Mouse (Mus musculus) stomach, adult 2 months (tissue): ENCODE measurements around the gene Nadk2. TPM values are rescaled to one million over a fixed set of nuclear protein-coding genes. Genes with fewer than 3 reads are reported as not detected.

Experiments
- polyA plus RNA-seq: library from polyadenylated mRNA; depleted of rRNA; stranded (reverse); fragments of >200 nt; gene quantifications from 2 replicates; pipeline ENCODE4 v1.2.3, GENCODE M21; 2012; rRNA removed

The Nadk2 gene
- 1.2 and 3.4 TPM in 2 replicates for polyA plus RNA-seq

DNA sequence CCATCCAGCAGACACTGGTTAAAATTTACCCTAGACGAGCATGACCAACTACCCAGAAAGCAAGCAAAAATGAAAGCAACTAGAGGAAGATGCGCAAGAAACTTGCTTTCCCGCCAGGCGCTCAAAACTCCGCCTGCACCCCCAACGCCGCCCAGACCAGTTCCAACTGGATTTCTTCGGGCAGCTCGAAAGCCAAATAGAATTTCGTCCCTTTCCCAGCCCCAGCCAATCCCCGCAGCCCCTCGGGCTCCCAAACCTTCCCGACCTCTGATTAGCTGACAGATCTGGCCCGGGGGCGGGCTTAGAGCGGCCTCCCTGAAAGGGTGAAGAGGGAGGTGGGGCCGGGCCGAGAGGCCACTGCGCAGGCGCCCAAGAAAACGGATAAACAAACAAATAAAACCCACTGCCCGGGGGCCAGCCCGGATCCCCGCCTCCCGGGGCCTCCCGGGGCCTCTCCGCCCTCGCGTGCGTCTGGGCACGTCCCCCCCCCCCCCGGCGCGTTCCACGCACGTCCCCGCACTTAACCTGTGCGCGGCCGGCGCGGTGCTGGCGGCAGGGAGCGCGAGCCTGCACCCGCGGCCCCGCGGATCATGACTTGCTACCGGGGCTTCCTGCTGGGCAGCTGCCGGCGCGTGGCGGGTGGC is at the start of gene Nadk2:
Gene Nadk2, plus strand, starts transcription at position 349 of the 644 bp plus-strand sequence.

DNA sequence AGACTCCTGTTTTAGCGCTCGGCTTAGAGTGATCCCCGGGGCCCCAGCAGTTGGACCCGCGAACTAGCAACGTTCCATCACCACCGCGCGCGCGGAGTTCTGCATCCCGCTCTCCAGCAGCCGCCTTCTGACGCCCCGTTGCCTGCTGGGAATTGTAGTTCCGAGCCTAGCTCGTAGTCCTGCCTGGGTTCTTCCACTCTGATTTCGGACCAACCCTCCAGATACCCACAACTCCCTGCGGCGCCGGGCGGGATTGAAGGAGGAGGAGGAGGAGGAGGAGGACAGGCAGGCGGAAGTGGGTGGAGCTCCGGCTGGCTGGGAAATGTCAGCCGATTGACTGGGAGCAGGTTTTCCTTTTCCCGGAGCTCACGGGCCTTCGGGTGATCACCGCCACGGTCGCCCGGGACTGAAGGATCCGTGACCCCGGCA is 69.2 kb downstream of the Nadk2 start, which contains the start of gene Lmbrd2:
Gene Lmbrd2, plus strand, starts transcription at position 299 of the 429 bp plus-strand sequence.

DNA sequence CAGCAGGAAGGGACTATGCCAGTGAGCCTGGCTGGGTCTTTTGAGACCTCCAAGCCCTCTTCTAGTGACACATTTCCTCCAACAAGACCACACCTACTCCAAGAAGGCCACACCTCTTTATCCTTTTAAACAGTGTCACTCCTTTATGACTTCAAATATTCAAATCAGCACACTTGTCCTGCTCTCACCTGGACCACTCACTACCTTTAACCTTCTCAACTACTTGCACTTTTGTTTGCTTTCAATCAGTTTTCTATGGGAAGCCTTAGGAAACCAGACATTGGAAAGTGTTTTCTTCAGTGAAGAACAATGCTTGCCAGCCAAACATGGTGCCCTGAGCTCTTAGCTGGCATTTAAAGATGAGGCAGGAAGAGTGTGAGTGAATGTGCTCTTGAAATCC is 84.3 kb downstream of the Nadk2 start, which contains the start of gene Skp2:
Gene Skp2, minus strand, starts transcription at position 101 of the 400 bp plus-strand sequence.

Other genes starting within 250 kb of the Nadk2 start
- gene Ranbp3l, start 103.3 kb upstream of the Nadk2 start, polyA plus RNA-seq, result 0.09 TPM in 1 of 2 replicates, not detected in the other
- gene Lmbrd2, start 69.3 kb downstream of the Nadk2 start, polyA plus RNA-seq, result 1.6 and 3.7 TPM in 2 replicates
- gene Skp2, start 84.2 kb downstream of the Nadk2 start, polyA plus RNA-seq, result 0.22 and 0.29 TPM in 2 replicates
- not detected in 2 replicates for gene Ugt3a1, start 205.6 kb downstream of the Nadk2 start, polyA plus RNA-seq